Mouse (Mus musculus) kidney, adult 2 months (tissue): Measurements from ENCODE around the gene Pigw.

Experiments
- CTCF ChIP-seq: fragments of 200-500 bp; conservative IDR thresholded peaks from 2 replicates; pipeline ENCODE4 v1.5.1; 2011; ENCODE audit warnings: low read depth, mild to moderate bottlenecking, control low read depth, low read length, moderate library complexity, mixed read lengths; ENCODE audit not compliant: insufficient read depth, insufficient read length
- POLR2A ChIP-seq: fragments of 200-500 bp; IDR thresholded peaks from one replicate; pipeline ENCODE4 v1.6.1; 2011; ENCODE audit warnings: low read depth, low read length, control low read depth

DNA sequence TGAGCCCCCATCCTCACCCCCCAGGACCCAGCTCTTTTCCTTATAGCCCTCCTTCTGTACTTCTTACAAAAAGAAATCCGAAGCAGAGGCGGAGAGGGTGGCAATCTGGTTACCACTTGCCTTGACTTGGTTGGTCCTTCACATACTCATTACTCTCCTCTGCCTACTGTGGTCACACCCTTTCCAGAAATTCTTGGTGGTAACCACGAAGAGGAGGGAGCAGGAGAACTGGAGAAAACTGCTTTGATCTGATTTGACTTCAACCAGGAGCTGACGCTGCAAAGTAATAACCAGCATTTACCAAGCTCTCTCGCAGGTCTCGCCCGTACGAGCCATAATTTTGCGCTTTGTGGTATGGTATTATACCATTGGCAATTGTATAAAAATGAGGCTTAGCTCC is 886 bp upstream of the Pigw start:
- TF ChIP-seq CTCF (no peak), POLR2A (no peak)
